Mouse (Mus musculus): ENCODE measurements around the gene P2ry13. TPM values are rescaled to one million over a fixed set of nuclear protein-coding genes. Genes with fewer than 3 reads are reported as not detected.

Gene P2ry13
- 10 to 100 TPM in 1 of 2 experiments, 1 to 10 TPM in 1; 9.3 to 10.4 TPM for total RNA-seq (2021)

DNA sequence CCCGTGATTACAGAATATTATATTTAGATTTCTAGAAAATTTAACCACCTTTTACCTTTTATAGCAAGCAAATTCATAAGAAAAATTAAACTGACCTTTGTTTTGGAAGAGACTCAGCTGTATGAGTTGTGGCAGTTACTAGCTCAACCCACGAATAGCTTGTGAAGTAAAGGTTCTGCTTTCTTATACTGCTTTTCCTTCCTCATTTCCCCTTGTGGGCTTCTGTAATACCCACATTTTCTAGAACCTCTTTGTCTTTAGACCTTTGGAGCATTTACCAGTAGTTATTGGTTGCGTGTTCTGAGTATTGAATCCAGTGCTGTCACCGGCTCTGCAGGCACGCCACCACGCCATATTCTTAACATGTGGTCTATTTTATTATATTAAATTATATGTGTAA, at the start of gene P2ry13:
TSS of gene P2ry13 (minus strand) at position 156 of the 400 bp plus-strand sequence.
- no peak for DNase-seq (ENCODE audit: extremely low spot score in 1 of 2, low spot score in 1 of 2)

DNA sequence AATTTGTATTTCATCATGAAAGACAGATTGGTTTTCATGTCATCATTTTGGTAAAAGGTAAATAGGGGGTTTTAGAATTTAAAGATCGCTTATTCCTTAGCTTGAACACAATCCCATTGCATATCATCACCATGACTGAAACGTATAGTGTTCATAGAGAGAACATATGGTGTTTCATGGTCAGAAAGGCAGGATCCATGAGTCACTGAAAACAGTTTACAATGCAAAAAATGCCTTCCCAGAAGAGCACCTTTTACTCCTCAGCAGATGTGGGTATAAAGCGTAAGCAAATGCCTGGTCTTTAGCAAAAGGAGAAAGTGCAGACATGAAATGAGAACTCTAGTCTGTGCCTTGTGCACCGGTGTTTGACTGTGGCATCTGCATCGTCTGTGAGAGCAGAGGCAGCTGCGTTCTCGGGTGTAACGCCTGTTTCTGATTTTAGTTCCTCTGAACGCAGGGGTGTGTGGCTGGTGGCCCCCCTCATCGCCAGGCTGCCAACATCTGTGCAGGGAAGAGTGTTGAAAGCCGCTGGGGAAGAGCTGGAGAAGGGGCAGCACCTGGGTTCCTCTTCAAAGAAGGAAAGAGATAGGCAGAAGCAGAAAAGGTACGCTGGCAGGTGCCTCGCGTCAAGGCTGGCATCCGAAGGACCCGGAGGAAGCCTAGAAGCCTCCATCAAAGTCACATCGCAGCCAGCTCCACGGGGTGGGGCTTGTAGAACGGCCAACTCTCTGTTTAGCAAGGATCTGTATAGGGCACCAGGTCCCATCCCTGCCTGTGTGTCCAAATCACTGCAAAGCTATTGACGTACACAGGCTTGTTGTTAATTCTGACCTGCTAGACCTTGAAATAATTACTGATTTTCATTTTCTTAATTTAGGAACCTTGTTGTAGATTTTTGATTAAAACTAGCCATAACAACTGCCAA, 47.3 kb upstream of the P2ry13 start:
- no peak for DNase-seq (ENCODE audit: extremely low spot score in 1 of 2, low spot score in 1 of 2)

DNA sequence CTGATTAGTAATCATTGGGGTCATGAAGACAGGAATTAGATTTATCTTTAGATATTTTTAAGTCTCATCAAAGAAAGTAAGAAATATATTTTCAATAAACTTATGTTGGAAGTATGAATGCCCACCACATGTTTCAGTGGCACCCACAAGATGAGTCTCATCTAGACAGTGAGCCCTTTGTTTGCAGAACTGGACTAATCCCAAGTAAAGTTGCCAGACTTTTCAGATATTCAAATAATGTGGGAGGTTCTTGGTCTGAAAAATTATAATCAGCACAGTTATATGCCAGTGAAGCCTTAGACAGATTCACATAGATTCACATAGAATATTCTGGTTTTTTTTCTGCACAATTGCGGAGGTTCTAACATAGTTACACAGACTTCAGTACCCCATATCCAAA, 39.8 kb upstream of the P2ry13 start:
- DNase-seq (ENCODE audit: extremely low spot score in 1 of 2, low spot score in 1 of 2): no peak

DNA sequence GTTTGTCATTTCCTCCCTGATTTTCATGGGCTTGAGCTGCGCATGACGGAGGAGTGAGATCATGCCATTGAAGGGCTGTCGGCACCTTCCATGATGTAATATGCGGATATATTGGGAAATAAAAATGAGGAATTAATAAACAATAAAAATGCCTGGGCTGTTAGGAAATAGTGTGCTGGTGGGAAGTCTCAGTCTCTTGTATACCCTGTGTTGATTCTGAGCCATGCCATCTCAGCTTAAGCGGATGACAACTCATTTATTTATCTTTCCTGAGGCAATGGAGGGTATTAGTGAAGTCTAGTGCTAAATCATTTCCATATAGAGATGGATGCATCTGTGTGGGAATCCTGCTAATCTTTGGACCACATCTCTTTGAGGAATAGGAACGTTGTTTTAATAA, 37.3 kb upstream of the P2ry13 start:
- DNase-seq (ENCODE audit: extremely low spot score in 1 of 2, low spot score in 1 of 2): no peak

DNA sequence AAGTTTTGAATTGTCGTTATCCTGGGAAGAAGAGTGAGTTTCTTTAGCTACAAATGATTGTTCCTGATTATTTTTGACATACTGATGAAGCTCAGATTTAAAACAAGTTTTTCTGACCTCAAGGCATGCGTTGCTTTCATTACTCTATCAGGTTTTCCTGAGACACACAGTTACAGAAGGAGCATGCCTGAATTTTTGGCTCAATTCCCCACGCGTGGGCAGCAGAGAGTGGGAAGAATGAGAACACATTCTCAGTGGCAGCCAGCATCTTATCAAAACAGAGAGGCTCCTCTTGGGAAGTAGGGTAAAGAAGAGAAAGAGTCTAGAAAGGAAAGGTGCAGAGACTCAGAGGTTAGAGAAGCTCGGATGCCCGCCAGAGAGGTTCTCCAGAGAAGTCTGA, 32.7 kb upstream of the P2ry13 start:
- peak in 1 of 2 experiments; percentile 71 for DNase-seq (ENCODE audit: extremely low spot score in 1 of 2, low spot score in 1 of 2)

DNA sequence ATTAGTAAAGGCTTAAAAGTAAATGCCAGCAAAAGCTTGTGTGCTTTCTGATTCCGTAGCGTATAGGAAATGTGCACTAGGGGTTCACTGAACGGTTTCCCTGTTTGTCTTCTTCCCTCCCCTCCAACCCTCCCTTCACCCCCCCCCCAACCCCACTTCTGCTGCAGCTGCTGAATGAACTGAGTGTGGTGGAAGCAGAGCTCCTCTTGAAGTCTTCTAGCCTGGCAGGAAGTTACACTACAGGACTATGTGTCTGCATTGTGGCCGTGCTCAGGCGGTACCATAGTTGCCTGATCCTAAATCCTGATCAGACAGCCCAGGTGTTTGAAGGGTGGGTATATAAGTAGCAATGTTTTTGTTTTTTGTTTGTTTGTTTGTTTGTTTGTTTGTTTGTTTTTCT, 24.2 kb upstream of the P2ry13 start:
- DNase-seq (ENCODE audit: extremely low spot score in 1 of 2, low spot score in 1 of 2): no peak

DNA sequence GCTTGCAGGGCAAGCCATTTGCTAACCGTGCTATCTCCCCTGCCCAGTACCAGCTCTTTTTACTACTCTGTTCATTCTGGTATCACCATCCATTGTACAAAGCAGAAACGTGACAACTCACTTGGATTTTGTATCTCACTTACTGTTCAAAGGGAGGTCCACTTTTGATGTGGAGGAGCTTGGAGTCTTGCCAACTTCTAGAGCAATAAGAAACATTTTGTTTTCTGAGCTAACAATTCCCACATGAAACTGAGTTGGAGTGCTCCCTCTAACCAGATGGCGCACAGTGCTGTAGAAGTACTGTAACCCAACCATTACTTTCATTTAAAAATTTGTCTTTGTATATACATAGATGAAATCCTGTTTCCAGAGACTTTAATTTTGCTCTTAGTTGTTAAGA, 20.2 kb upstream of the P2ry13 start:
- no peak for DNase-seq (ENCODE audit: extremely low spot score in 1 of 2, low spot score in 1 of 2)

DNA sequence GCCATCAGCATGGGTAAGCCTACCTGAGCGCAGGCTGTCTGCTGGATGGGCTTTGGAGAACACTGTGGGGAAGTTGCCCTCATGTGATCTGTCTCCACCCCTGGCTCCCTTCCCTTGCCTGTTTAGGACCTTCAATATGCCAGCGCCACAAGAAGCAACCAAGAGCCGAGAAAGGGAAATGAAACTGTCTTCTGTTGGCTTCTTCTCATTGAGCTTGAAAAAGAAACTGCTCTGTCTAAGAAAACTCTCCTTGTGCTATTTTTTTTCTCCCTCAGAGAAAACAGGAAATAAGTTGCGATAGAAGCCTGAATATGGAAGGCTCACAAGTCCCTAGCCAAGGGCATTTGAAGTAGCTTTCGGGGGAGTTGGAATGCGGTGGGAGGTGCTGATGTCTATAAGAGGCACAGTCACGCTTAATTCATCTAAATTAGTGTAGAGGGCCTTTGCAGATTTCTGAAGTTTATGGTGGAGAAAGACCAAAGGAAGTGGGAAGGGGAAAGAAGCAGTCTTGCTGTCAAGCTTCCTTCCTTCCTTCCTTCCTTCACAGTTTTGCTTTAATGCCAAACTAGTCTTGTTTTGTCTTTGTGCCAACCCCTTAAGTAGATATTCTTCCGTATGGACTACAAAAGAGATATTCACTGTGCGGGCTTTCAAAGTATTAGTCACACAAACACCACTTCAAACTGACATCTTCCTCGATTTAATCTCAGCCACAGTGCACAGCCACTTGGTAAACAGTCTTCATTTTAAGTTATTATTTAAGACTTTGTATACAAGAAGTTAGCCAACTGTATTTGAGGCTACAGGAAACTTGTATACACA, 18.3 kb upstream of the P2ry13 start:
- DNase-seq (ENCODE audit: extremely low spot score in 1 of 2, low spot score in 1 of 2): no peak

DNA sequence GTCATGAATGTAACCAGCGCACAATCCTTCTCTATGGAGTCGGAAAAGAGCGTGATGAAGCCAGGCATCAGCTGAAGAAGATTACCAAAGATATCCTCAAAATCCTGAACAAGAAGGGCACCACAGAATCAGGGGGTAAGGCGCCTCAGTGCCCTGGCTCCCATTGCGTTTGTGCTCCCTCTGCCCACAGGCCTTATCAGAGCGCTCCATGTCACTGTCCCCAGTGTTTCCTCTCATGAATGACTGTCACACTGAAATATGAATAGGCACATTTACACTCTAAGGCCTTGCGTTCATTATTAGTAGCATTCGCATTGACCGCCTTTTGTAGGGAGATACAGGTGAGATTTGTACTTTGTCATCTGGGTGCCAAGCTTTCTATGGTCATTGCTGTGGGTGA, 17.0 kb upstream of the P2ry13 start:
- DNase-seq (ENCODE audit: extremely low spot score in 1 of 2, low spot score in 1 of 2): no peak

DNA sequence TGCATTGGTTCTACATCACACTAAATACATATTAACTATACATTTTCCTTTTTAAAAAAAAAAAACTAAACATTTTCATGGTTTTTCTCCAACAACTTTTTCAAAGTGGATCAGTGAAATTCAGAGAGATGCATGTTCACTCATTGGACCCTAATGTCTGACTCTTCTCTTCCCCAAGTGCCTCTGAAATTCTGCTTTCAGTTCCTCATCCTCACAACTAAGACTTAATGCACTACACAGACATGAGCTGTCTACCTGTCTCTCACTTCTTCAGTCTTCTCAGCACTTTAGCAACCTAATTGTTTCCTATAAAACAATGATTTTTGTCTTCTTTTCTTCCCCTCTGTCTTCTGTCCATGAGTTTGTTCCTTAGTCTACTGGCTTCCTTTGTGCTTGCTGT, 14.7 kb upstream of the P2ry13 start:
- no peak for DNase-seq (ENCODE audit: extremely low spot score in 1 of 2, low spot score in 1 of 2)

DNA sequence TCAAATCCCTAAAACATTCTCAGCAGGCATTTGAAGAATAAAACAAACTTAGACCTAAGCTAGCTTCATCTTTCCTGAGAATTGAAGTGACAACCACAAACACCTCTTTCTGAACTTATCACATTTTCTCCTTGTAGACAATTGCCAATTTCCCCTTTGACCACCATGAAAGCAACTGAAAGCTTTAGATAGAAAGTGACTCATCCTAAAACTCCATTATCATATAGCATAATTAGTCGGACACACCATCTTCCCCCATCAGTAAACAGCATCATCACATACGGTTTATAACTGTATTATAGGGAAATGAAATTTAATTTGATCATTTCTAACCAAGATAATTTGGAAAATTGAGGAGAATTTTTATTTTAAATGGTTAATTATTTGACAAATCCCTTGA, 11.6 kb upstream of the P2ry13 start:
- no peak for DNase-seq (ENCODE audit: extremely low spot score in 1 of 2, low spot score in 1 of 2)

DNA sequence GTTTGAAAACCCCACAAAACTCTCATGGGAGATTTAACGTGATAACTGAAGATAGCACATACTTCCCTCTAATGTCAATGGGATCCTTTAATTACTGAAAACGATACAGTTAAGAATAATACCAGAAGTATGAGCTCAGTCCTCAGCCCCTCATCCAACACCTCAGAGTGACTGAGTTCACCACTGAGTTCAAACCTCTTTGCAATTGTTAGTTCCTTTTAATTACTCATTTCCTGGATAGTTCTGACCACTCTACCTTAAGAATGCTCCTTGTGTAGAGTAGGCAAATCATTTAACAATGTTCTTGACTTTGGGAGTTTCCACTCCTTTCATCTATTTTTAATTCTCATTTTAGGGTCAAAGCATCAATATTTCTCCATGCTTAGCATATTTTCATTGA, 8.6 kb upstream of the P2ry13 start:
- DNase-seq (ENCODE audit: extremely low spot score in 1 of 2, low spot score in 1 of 2): no peak

DNA sequence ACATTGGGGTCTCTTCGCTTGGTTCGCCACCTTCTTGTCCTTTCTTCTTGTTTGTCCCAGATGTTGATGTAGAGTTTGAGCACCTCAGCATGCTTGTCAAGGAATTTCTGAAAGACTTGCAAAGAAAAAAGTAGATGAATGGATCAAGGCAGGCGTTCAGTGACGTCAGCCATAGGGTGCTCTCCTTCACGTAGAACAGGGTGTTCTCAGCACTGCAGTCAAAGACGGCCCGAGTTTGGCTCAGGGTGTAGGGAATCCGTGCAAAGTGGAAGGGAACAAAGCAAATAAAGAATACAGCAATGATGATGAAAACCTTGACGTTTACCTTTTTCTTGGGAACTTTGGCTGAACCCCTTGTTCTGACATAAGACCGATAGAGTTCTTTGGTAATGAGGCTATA, 6.5 kb upstream of the P2ry13 start:
- no peak for DNase-seq (ENCODE audit: extremely low spot score in 1 of 2, low spot score in 1 of 2)

DNA sequence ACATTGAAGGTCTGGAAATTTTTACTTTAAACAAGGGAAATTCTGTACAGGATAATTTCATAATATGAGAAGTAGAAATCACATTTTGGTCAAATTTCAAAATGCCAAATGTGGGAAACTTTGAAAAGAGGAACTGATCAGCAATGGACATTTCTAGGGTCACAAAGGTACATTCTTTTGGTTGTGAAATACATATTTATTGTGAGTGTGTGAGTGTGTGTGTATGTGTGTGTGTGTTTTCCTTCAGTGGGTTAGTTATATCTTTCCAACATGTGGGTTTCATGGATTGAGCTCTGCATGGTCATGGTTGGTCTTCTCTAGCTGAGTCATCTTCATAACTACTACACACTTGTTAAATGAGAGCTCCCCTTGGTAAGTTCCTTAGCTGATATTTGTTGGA, 1.7 kb upstream of the P2ry13 start:
- DNase-seq (ENCODE audit: extremely low spot score in 1 of 2, low spot score in 1 of 2): no peak

DNA sequence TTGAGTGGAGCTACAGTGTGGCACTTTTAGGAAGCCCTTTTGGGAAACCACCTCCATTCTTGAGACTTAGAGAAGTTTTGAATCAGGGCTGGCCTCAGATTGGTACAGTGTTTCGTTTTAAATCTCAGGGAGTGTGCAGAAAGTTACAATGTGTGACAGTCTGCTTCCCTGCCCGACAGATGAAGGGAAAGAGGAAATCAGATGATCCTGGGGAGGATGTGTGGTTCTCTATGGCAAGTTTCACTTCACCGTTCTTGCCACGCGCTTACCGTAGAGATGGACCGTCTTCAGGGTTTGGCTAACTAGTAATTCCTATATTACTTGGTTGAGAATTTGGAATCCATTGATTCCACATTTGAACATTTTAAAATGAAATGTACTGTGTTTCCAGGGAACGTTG, 1.1 kb upstream of the P2ry13 start:
- DNase-seq (ENCODE audit: extremely low spot score in 1 of 2, low spot score in 1 of 2): no peak

DNA sequence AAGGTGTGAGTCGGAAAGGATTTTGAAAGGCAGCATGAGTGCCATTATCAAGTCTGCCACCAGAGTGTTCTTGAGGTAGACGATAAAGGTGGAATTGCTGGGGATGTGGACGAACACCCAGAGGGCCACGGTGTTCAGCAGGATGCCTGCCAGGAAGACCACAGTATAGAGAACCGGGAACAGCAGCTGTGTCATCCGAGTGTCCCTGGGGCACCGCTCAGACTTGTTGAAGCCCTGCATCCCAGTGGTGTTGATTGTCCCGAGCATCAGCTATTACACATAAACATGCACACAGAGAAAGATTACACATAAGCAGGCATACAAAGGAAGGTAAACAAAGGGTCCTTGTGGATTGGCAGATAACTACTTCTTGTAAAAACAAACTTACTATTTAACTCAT, 593 bp downstream of the P2ry13 start:
- no peak for DNase-seq (ENCODE audit: extremely low spot score in 1 of 2, low spot score in 1 of 2)

DNA sequence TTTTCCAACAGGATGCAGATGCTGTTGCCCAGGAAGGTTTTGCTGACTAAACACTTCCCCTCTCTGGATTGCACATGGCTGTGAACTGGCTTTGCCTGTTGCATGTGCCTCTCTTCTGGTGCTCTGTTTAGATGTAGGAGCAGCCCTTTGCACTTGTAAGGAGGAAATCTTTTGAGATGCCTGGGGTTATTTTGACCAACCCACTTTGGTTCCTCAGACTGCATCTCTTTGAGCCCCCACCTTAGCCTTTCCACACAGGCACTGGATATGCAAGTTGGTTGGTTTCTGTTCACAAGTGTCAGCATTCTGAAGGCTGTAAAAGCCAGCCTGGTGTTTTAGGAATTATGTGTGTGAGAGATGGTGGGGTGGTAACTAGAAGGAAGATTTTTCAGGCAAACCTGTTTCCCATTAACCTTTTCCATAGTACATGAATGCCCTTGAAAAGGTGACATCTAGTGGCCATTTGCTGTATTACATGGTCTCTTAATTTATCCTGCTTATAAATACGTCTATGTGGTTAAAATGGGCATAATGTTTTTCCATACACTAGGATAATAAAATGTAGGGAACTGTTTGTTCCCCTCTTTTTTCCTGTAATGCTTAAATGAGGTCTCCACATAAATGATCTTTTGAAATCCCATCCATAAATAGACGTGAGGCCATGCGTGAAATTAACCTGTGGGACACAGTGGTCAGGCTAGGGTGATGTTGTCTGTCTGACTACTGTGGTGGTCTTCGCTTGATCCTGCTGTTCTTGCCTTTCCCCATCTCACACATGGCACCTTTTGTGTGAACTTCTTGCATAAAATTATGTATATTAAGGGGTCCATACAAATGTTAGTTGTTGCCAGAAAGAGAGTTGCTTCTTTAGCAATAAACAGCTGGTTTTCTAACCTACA, 1.8 kb downstream of the P2ry13 start:
- no peak for DNase-seq (ENCODE audit: extremely low spot score in 1 of 2, low spot score in 1 of 2)

DNA sequence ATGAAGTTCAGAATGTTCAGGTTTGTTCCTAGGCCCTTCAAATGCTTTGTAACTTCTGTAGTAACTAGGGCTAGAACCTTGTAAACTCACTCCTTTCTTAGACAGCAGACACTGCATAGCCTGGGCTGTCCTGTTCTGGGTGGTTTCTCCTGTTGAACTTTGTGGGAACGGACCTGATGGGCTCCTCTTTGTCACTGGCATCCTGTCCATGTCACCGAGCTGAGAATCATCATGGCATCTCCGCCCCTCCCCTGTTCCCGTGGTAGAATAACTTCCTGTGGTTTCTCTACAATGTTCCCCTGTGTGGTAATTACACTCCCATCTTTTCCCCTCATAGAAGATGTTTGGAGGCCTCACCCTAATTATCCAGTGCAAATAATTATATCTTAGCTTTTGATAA, 4.7 kb downstream of the P2ry13 start:
- DNase-seq (ENCODE audit: extremely low spot score in 1 of 2, low spot score in 1 of 2): no peak

DNA sequence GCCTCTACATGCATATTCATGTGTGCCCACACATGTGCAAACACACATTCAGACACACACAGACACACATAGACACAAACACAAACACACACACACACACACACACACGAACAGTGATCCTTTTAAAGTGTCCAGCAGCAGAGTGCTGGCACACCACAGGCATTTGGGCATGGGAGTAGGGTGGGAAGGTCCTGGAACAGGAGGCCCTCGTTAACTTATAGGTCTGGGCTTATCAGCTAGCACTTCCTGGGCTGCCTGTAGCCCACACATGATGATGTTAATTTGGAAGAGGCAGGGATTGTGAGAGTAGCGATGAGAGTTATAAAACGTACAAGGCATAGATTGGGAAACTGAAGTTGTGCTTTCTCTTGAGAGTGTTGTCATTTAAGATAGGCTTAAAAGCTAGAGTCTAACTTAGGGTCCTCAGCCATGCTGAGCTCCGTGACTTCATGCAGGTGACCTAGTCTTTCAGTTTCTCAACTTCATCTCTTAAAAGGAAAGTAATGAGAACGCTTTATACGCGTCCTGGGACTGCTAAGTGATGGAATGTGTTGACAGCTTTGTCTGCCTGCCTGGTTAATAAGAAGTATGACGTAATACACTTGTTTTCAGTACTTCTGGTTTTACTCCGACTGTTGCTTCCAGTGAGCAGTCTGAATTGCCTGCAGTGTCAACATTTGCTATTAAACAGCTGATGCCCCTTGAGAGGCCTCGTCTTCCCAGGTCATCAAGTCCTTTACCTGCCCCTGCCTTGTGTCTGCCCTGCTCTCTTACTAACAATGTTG, 5.8 kb downstream of the P2ry13 start:
- no peak for DNase-seq (ENCODE audit: extremely low spot score in 1 of 2, low spot score in 1 of 2)
